Mouse (Mus musculus): ENCODE measurements around the gene Ptrhd1. TPM values are rescaled to one million over a fixed set of nuclear protein-coding genes. Genes with fewer than 3 reads are reported as not detected.
"Not testable (repeated sequence)": the region's sequence is repeated elsewhere in the genome, so short reads cannot be mapped to it uniquely, and the experiment has no call there.

Ptrhd1 gene
- total RNA-seq, 2 experiments from 2014 or later = 9.8 to 9.9 TPM

DNA sequence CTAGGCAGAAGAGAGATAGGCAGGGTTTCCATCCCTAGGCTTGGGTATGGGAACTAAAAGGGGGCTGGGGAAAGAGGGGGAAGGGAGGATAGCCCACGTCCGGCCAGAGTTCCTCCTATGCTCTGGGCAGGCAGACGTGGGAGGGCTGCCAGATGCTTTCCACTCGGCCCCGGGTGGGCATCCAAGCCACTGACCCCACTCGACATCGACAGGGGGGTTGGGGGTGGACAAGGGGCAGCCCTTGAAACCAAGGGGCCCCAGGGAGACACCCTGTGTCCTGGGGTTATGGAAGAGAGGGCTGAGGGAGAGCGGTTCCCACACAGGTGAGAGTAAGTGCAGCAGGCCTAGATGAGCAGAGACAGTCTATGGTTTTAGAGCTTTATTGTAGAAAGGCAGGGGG lies 6.5 kb downstream of the Ptrhd1 start:
- DNase-seq (ENCODE audit: low spot score in 2 of 2) = not testable (repeated sequence)

DNA sequence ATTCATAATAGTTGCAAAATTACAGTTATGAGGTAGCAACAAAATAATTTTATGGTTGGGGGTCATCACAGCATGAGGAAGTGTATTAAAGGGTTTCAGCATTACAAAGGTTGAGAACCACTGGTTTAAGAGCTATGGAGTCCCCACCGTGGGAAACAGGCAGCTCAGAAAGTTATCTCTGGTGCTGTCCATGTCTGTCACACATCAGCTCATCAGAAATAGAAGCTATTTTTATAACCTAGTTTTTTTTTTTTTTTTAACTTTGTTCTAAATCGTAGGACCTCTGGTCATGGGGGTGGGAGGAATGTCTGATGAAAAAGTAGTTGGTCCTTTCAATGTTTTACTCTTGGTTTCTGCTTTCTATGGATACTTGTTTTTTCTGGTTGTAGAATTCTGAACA lies 10.0 kb downstream of the Ptrhd1 start:
- no peak for DNase-seq (ENCODE audit: low spot score in 2 of 2)

DNA sequence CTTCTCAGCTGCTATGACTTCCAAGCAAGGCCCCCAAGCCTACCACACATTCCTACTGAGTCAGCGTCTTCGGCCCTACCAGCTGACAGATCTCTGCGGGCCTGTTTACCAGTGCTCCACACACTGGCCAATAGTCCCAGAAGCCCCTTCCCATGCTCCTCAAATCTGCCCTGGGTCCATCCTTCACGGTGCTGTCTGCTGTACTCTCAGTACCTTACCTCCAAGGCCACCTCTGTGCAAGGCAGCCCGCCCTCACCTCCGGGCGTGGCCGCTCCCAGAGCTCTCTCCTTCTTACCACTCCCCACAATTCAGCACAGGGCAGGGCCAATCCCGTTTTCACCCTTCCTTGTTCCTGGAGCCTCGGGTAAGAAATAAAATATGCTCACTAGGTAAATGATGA lies 11.9 kb downstream of the Ptrhd1 start:
- no peak for DNase-seq (ENCODE audit: low spot score in 2 of 2)

DNA sequence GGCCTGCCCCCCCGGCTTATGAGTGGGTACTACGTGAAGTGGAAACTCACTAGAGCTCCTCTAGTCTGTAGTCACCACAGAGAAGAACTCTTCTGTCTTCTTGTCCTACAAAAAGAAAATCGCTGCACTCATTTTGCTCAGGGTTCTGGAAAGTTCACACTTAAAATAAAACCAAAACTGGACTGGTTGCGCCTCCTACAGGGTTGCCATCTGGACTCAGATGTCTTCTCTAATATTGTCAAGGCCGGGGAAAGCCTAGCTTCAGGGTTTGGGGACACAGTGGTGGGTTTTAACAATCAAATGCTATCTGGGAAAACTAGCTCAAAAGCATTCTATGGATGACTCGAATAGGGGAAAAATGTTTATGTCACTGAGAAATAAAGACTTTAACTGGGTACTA lies 16.0 kb downstream of the Ptrhd1 start:
- no peak for DNase-seq (ENCODE audit: low spot score in 2 of 2)

DNA sequence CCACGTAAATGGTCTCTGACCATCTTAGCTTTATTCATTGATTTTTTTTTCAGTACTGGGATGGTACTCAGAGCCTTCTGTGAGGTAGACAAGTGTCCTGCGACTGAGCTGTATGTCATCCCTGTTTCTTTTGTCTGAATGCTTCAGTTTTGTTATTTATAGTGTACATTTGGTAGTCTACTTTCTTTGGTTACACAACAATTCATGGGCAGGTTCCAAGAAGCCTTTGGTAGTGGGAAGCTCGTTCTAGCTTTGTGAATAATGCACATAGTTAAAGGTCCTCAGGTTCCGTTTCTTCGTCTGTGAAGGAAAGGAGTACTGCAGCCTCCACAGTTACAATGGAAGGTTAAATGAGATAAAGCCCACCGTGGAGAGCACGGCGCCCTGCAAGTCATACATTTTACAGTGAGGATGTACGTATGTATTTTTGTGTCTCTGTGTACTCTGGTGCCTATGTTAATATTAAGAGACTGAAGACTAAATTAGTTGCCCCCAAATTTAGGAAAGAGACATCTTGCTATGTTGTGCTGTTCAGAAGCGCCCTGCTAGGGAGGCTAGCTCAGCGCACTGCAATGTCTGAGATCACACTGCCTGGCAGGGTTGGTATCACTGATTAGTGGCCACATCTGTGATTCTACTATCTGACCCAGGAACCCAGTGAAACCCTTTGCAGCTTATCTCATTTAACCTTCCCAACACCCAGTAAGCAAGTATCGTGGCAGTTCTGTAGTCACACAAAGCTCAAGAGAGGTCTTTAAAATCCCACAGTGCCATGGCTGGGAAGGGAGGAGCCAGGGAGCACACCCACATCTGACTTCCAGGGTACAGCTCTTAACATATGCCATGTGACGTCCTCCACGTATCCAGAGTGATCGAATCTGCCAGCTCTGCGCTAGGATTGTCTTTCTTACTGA lies 19.2 kb downstream of the Ptrhd1 start:
- no peak for DNase-seq (ENCODE audit: low spot score in 2 of 2)

DNA sequence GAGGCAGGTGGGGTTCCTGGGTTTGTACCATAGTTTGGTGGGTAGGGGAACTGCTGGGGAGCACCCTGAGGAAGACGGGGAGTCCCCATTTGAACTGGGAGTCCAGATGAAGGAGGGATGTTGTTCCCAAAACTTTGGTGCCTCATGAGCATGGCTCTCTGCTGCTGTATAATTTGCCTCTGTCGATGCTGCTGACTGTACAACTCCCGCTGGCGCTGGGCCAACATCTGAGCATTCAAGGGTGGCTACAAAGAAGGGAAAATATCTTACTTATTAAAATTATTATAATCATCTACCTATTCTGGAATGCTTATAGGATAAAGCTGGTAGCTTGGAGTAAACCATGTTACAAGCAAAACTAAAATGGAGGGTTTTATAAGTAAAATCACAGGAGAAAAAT lies 33.9 kb downstream of the Ptrhd1 start:
- no peak for DNase-seq (ENCODE audit: low spot score in 2 of 2)

DNA sequence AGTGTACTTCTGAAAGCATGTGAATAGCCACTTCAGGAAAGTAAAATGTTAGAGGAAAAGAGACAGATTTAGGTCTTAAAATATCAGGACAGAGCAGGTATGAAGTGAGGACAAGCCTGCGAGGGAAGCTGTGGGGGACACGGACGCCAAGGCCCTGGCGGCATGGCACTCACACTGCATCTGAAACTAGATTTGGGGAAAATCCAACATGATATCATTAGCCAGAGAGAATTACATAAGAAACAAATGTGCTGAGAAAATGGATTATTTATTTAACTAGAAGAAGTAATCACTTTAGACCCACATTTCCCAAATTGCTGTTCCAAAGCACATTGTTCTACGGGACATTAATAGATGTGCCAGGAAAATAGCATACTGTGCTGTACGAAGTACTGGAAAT lies 37.3 kb downstream of the Ptrhd1 start:
- DNase-seq (ENCODE audit: low spot score in 2 of 2) = peak in 1 of 2 experiments; percentile 42

DNA sequence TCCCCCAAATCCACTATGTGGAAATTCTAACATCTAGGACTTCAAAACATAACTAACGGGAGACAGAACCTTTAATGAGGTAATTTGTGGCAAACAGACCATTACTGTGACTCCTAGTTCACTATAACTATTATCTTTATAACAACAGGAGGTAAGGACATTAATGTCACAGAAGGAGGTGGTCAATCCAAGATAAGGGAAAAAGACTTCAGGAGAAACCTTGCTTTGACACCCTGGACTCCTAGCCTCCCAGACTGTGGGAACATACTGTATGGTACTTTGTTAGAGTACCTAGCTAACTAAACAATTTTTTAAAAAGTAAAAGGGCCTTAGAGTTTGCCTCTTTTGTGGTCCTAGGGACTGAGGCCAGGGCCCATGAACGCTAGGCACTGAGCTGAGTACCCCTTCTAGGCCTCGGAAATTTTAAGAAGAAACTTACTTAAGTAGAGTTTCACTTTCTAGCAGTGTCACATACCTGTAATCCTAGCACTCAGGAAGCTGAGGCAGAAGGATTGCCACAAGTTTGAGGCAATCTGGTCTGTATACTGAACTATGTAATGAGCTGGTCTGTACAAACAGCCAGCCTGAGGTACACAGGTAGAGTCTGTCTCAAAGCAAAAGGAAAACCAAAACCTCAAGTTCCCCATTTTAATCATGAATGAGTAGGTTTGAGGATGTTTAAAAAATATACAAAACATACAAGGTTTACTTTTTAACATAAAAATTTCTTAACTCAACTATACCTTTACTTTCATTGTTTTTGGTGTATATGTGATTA lies 45.3 kb downstream of the Ptrhd1 start:
- DNase-seq (ENCODE audit: low spot score in 2 of 2) = no peak

DNA sequence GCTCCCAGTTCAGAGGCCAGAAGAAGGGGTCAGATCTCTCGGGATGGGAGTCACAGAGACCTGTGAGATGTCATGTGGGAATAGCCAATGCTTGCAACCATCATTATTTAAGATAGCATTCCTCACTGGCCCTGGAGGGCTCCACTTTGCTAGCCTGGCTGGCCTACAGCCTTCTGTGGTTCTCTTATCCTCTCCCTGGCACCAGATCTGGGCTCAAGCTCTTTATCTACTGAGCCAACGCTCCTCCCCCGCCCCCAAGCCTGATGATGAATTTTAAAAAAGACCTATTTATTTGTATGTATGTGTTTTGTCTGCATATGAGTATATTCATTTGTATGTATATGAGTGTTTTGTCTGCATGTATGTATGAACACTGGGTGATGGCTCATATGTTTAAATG lies 46.1 kb downstream of the Ptrhd1 start:
- no peak for DNase-seq (ENCODE audit: low spot score in 2 of 2)

DNA sequence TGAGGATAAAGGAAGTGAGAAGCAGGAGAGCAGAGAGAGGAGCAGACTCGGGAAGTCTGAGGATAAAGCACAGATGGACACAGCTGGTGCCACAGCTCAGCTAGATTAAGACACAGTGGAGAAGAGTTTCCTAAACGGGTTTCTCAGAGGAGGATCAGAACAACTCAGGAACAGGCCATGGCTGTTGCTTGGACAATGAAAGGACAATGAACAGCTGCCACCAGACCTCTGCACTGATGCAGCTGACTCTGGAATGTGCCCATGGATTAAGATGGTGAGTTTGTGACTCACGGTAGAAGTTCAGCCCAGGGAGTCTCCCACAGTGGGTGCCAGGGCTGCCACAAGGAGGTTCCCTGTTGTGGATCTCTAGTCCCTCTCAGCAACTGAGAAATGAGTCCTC lies 51.4 kb downstream of the Ptrhd1 start:
- DNase-seq (ENCODE audit: low spot score in 2 of 2) = no peak

Other genes starting within 250 kb of the Ptrhd1 start
- 100 to 1,000 TPM; 108 to 115 TPM for gene Efr3b, start 195.1 kb upstream of the Ptrhd1 start, total RNA-seq (2021)
- 10 to 100 TPM; 68.7 to 77.1 TPM for gene Dnajc27, start 151.4 kb upstream of the Ptrhd1 start, total RNA-seq (2021)
- gene Adcy3, start 100.9 kb upstream of the Ptrhd1 start, total RNA-seq (2021) = 10 to 100 TPM; 44.8 to 49.4 TPM
- 1 to 10 TPM; 4.1 to 4.9 TPM for gene Cenpo, start 267 bp downstream of the Ptrhd1 start, total RNA-seq (2021)
- 100 to 1,000 TPM; 109 to 115 TPM for gene Ncoa1, start 243.2 kb downstream of the Ptrhd1 start, total RNA-seq (2021)